Mouse (Mus musculus): ENCODE data around the gene Cars2.
"Not testable (repeated sequence)": the region's sequence is repeated elsewhere in the genome, so short reads cannot be mapped to it uniquely, and the experiment has no call there.

Cars2 gene

DNA sequence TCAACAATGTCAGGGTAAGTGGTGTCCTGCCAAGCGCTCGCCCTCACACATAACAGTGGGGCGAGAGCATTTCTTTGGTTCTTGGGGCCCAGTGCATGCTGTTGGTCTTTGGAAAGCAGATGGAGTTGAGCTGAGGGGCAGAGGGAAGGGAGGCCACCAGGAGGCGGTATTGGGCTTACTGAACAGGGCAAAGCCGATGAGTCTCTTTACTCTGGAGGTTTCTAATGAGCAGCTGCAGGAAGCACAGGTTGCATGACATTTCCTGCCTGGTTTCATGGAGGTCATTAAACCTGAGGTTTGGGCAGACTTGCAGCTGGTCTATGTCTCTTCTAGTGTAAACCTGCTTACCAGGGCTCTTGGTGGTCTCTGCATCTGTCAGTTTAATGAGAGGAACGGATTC lies 43.8 kb downstream of the Cars2 start:
- DNase-seq, result peak; percentile 66

GRCm38 (mm10) chr8:11506074-11506473 lies 44.5 kb downstream of the Cars2 start:
- DNase-seq, result no peak

DNA sequence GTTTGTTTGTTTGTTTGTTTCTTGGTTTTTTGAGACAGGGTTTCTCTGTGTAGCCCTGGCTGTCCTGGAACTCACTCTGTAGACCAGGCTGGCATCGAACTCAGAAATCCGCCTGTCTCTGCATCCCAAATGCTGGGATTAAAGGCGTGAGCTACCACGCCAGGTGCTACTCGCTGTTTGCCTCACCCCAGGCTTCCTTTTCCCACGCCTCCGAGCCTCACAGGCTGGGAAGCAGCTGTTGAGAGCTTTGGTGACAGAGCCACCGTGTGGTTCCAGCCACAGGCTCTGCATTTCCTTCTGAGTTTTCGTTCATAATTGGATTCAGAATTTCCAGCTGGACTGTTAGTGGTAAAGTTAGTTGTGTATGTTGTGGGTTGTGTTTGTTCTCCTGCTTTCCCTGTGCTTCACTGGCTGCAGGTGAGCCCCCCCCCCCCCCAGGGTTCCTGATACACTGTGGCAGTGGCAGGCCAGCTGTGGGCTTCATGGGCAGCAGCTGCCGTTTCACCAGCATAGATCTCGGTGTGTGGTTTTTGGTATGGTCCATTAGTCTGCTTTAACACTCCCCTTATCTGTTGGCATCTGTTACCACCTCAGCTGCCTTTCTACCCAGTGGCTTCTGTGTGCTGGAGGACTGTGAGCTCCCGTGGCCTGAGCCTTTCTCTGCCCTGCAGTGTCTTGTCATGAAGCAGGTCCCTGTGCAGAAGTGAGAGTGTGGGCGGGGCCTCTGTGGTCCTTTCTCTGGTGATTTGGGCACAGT lies 46.9 kb downstream of the Cars2 start:
- no peak for DNase-seq

- no peak for DNase-seq
Measured at GRCm38 (mm10) chr8:11498786-11499485, 51.6 kb downstream of the Cars2 start.

DNA sequence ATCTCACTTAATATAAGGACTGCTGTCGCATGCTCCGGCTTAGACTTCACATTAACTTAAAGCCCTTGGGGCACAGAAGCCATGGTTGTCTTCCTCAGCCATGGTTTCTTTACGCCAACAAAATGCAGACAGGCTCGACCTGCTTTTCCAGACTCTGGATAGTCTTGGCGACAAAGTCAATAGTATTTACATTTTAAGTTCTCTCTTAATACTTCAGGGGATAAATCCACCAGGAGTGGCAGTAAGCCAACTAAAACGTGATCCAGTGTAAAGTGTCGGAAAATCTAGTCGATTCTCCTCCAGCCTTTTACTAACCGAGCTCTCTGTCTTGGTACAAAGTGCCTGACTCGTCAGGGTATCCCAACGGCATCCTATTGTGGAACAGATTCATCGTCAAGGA lies 52.3 kb downstream of the Cars2 start:
- no peak for DNase-seq

GRCm38 (mm10) chr8:11497017-11497990 lies 53.3 kb downstream of the Cars2 start, which contains the start of gene Naxd:
TSS of gene Naxd (plus strand) at chr8:11497506.
- DNase-seq, result peak; percentile 98

DNA sequence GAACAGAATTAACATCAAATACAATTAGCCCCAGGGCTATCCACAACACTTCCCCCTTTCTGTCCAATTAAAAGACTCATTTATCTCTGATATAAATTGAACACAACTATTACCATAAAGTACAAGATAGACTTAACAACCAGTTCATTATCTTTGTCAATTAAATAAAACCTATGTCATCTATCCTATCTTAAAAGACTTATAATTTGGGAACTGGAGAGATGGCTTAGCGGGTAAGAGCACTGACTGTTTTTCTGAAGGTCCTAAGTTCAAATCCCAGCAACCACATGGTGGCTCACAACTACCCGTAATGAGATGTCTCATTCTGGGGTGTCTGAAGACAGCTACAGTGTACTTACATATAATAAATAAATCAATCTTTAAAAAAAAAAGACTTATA lies 58.2 kb downstream of the Cars2 start:
- DNase-seq, result not testable (repeated sequence)

- no peak for DNase-seq
Measured at GRCm38 (mm10) chr8:11487229-11487628, 63.4 kb downstream of the Cars2 start.

GRCm38 (mm10) chr8:11486142-11486541 lies 64.4 kb downstream of the Cars2 start:
- peak; percentile 81 for DNase-seq

DNA sequence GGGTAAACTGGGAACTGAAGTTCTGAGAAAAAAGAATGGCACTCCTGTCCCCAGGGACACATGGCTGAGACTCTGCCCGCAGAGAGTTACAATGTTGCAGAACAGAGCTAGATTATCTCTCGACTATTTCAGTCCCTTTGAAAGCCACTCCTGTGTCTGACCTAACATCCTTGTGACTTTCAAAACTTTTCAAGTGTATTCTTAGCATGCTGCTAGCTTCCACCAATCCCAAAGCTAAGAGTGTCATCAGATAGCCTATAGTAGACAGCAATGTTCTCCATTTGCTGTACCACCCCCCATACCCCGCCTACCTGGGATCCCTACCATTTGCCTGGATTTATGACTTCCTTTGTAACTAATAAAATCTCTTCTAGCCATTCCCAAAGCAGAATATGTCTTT lies 68.0 kb downstream of the Cars2 start:
- DNase-seq, result no peak

GRCm38 (mm10) chr8:11481876-11482275 lies 68.7 kb downstream of the Cars2 start:
- no peak for DNase-seq

GRCm38 (mm10) chr8:11479591-11479990 lies 71.0 kb downstream of the Cars2 start:
- no peak for DNase-seq

GRCm38 (mm10) chr8:11478807-11479527 lies 71.6 kb downstream of the Cars2 start:
- no peak for DNase-seq

DNA sequence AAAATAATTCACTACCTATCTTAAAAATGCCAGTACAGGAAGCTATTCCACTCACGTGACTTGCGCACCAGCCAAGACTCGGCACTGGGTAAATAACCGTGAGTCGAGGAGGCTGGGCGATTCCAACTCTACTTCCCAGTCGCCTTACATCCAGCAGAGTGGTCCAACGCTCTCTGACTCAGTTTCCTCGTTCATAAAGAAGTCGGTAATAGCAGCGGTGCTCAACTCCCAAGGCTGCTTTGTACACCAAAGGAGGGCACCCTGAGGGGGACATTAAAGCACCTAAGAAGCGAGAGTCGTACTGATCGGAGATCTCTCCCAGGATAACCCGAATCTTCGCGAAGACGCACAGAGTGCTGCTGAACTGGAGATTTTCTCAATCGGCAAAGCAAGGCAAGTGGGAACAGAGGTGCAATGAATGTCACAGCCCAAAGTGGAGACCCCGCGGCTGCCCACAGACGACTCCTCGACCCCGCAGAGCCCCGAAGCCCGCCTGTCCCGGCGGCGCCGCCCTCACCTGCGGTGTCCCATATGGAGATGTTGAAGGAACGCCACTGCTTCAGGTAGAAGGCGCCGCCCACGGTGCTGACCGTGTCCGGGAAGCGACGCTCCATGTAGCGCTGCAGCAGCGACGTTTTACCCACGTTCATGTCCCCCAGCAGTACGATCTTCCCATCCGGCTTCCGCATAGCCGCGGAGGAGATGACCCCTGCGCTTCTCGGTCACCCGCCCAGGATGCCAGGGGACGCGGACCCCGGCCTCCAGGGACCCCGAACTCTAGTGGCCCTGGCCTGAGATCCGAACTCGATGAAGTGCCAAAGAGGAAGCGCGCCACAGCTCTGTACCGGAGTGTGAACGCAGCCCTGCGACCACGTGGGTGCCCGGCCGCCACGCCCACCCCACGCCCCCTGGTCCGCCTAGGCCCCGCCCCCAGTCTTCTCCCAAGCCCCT lies 72.5 kb downstream of the Cars2 start, which contains the start of gene Rab20:
Gene Rab20 (minus strand): TSS at position 900 of the 951 bp plus-strand sequence.
- DNase-seq, result peak; percentile 81

GRCm38 (mm10) chr8:11477178-11477553 lies 73.4 kb downstream of the Cars2 start:
- DNase-seq, result no peak

- peak; percentile 66 for DNase-seq
Measured at GRCm38 (mm10) chr8:11476338-11477177, 74.0 kb downstream of the Cars2 start.

DNA sequence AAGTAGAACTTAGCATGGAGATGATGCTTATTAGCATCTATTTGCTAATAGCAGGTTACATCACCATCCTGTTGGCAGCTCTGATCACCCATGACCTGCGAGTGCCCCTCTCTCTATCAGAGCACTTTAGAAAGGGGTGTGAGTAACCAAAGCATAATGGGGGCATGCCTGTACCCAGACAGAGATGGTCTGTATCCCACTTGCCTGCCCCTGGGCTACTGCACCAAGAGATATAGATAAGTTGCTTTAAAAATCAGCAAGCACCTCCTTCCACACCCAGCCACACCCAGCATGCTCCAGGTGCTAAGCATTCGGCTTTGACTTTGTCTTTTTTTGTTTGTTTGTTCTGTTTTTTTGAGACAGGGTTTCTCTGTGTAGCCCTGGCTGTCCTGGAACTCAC lies 74.7 kb downstream of the Cars2 start:
- DNase-seq, result no peak

- DNase-seq, result no peak
Measured at GRCm38 (mm10) chr8:11475397-11475796, 75.2 kb downstream of the Cars2 start.

DNA sequence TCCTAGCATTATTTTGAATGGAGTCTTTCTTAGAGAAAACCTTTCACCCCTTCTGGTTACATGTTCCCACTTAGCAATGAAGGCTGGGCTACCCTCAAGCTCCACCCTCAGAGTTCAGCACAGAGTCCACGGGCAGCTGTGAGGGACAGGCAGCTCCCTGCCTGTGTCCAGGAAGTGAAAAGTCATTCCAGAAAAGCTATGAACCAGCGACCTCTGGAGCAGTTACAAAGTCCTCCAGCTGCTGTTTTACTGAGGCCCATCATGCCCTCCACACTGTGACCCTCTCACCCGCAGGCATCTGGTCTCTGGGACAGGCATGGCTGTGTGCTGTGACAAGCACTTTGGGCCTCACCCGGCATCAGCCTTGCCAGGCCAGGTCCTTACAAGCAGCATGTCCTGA lies 77.5 kb downstream of the Cars2 start:
- no peak for DNase-seq

DNA sequence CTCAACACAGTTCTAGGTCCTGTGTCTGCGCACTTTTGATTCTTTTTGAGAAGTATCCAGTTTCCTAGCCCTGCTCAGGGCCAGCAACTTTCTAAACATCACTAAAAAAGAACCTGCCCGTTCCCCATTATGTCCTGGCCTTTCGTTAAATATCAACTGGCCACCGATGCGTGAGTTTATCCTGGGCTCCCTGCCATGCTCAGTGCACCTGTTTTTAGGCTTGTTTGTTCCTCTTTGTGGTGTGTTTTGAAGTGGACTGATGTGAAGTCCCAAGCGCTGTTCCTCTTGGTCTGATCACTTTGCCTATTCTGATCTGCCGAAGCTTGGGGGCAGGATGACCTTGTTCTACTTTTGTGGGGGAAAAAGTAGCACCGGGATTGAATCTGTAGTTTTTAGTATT lies 79.3 kb downstream of the Cars2 start:
- DNase-seq, result no peak
